In the genomic region with DNA sequence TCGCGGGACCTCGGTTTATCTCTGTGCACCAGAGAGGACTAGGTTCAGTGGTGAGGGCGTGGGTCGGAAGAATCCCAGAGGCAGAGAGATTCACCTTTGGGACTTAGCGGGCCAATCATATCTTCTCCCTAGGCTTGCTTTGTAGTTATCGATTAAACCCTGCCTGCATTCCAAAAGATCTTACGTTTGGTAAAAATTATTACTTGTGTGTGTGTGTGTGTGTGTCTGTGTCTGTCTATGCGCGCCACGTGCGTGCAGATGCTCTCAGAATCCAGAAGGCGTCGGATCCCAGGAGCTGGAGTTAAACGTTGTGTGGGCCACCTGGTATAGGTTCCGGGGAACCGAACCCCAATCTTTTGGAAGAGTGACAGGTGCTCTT, we compare ENCODE assay signal across 1 mouse cellular context.
TF ChIP-seq lines count a peak whose summit lies in the region.

No protein-coding gene starts in this region.

TF ChIP-seq in MEL, 35 proteins besides CTCF, POLR2A, EP300 and RAD21 (continued from another document):
- TF ChIP-seq CHD1 (IDR thresholded peaks at IDR 0.05; ENCODE audit: low read depth, low read length) (no peak), HCFC1 (IDR thresholded peaks at IDR 0.05; ENCODE audit: low read depth, low read length) (no peak), MXI1 (IDR thresholded peaks at IDR 0.05; ENCODE audit: low read depth, low read length) (peak; percentile 2), ETS1 (IDR thresholded peaks at IDR 0.05; ENCODE audit: low read depth, low read length) (no peak), TAL1 (IDR thresholded peaks at IDR 0.05; ENCODE audit: low read length) (peak; percentile 15; the same call in 1 of the 2 replicates), ZKSCAN1 (IDR thresholded peaks at IDR 0.05; ENCODE audit: low read depth, low read length) (no peak), SIN3A (IDR thresholded peaks at IDR 0.05; ENCODE audit: low read length) (no peak), KAT2A (conservative IDR thresholded peaks at IDR 0.05; ENCODE audit: low read depth, low read length) (no peak), ZC3H11A (IDR thresholded peaks at IDR 0.05; ENCODE audit: low read depth, low read length) (no peak), UBTF (IDR thresholded peaks at IDR 0.05; ENCODE audit: borderline replicate concordance, insufficient read depth, low read depth, low read length) (no peak)
